In the genomic region with DNA sequence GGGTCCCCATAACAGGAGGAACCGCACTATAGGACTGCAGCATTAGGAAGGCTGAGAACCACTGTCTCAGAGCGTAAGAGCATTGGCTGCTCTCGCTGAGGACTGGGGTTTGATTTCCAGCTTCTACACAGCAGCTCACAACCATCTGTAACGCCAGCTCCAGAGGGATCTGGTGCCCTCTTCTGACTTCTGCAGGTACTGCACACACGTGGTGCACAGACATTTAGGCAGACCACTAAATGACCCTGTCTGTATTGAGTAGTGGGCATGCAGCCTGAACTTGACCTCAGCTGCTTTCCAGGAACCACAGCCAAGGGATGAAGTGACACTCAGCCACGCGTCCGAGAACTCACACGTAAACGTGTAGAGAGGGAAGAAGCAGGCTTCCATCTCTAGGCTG, we compare ENCODE assay signal across 13 mouse cellular contexts. TPM values are rescaled to one million over a fixed set of nuclear protein-coding genes. Genes with fewer than 3 reads are reported as not detected.
DNase-seq lines count a peak whose midpoint lies in the region; ATAC-seq and TF ChIP-seq lines count a peak whose summit lies in the region.
"Had no signal": no experiment of that assay in that cellular context is flagged by ENCODE, and none has a peak within 500 bp of the region (broad histone marks: within the 10 kb centered on the region; RNA-seq: fewer than 3 reads in every experiment).

No protein-coding gene starts in this region.

- no peak for ATAC-seq in forebrain, postnatal 0 days
- no peak for ATAC-seq in forebrain, embryonic 11.5 days (replicated peaks; ENCODE audit: low FRiP score)
- ATAC-seq in lung, postnatal 0 days: no peak
- 0 out of 2 replicates have a peak, but pooled peaks have one; percentile 37 for ATAC-seq in stomach, embryonic 14.5 days (ENCODE audit: insufficient number of reproducible peaks, insufficient read depth, low FRiP score, low read depth)
- ATAC-seq: midbrain, embryonic 16.5 days had no signal

- H3K4me3 ChIP-seq in forebrain, postnatal 0 days (ENCODE audit: low read depth, low read length): no peak overlapping the region
- no peak overlapping the region for H3K4me3 ChIP-seq in forebrain, embryonic 11.5 days (ENCODE audit: low read depth, low read length)
- no peak overlapping the region for H3K4me3 ChIP-seq in lung, postnatal 0 days (ENCODE audit: low read depth, low read length)
- no peak overlapping the region for H3K4me3 ChIP-seq in stomach, embryonic 14.5 days (ENCODE audit: low read depth, low read length)
- H3K4me3 ChIP-seq: hindbrain, embryonic 12.5 days had no signal

- TF ChIP-seq EP300 in lung, postnatal 0 days (IDR thresholded peaks at IDR 0.05): no peak

- no peaks in the 10 kb centered on the region for H3K27me3 ChIP-seq in forebrain, postnatal 0 days (ENCODE audit: insufficient read depth, low read length)
- H3K27me3 ChIP-seq in forebrain, embryonic 11.5 days (ENCODE audit: control insufficient read depth, insufficient read depth, low read length): no peaks in the 10 kb centered on the region
- no peaks in the 10 kb centered on the region for H3K27me3 ChIP-seq in lung, postnatal 0 days (replicated peaks; ENCODE audit: insufficient read depth, low read length)
- no peaks in the 10 kb centered on the region for H3K27me3 ChIP-seq in stomach, embryonic 14.5 days (ENCODE audit: control insufficient read depth, insufficient read depth, low read length)
- H3K27me3 ChIP-seq: hindbrain, embryonic 12.5 days had no signal

- no peaks in the 10 kb centered on the region for H3K4me1 ChIP-seq in forebrain, postnatal 0 days (ENCODE audit: insufficient read depth)
- H3K4me1 ChIP-seq in forebrain, embryonic 11.5 days (replicated peaks; ENCODE audit: control insufficient read depth, insufficient read depth, low read length): no peaks in the 10 kb centered on the region
- H3K4me1 ChIP-seq in lung, postnatal 0 days (ENCODE audit: insufficient read depth, low read depth, low read length): no peaks in the 10 kb centered on the region
- H3K4me1 ChIP-seq in stomach, embryonic 14.5 days (ENCODE audit: control insufficient read depth, insufficient read depth, low read length): no peaks in the 10 kb centered on the region
- H3K4me1 ChIP-seq: hindbrain, embryonic 12.5 days had no signal

- H3K4me2 ChIP-seq in forebrain, postnatal 0 days (ENCODE audit: low read depth): no peak overlapping the region
- no peak overlapping the region for H3K4me2 ChIP-seq in forebrain, embryonic 11.5 days (ENCODE audit: low read depth, low read length, severe bottlenecking)
- H3K4me2 ChIP-seq in lung, postnatal 0 days (replicated peaks; ENCODE audit: low read depth, low read length): no peak overlapping the region
- H3K4me2 ChIP-seq in stomach, embryonic 14.5 days (replicated peaks; ENCODE audit: low read depth, low read length): no peak overlapping the region
- H3K4me2 ChIP-seq: heart, embryonic 11.5 days; hindbrain, embryonic 12.5 days had no signal

- peaks cover 31% of the 10 kb centered on the region for H3K36me3 ChIP-seq in forebrain, postnatal 0 days (ENCODE audit: insufficient read depth)
- H3K36me3 ChIP-seq in forebrain, embryonic 11.5 days (ENCODE audit: control insufficient read depth, insufficient read depth, low read length): peaks cover 4% of the 10 kb centered on the region; the same call in 1 of the 2 replicates
- no peaks in the 10 kb centered on the region for H3K36me3 ChIP-seq in lung, postnatal 0 days (ENCODE audit: insufficient read depth, low read length)
- peaks cover 11% of the 10 kb centered on the region; the same call in 1 of the 2 replicates for H3K36me3 ChIP-seq in stomach, embryonic 14.5 days (ENCODE audit: control insufficient read depth, insufficient read depth, low read length)

- no peak for DNase-seq in forebrain, postnatal 0 days
- DNase-seq in forebrain, embryonic 11.5 days (ENCODE audit: low spot score): no peak
- DNase-seq in lung, postnatal 0 days (ENCODE audit: low spot score): no peak
- no peak for DNase-seq in lung, postnatal 10 days
- DNase-seq in induced T-regulatory cell, adult 2 months (ENCODE audit: low read depth): peak; percentile 18
- no peak for DNase-seq in spleen, adult 18-20 months
- DNase-seq in left cerebral cortex, postnatal 14 days (ENCODE audit: low spot score in 2 of 2): no peak
- DNase-seq: adrenal gland, adult 8-10 months; kidney, postnatal 10 days had no signal

- TF ChIP-seq CTCF in forebrain, postnatal 0 days (IDR thresholded peaks at IDR 0.05; ENCODE audit: low read depth): peak; percentile 34
- peak; percentile 51 for TF ChIP-seq CTCF in lung, postnatal 0 days (IDR thresholded peaks at IDR 0.05)

- no peak overlapping the region for H3K9ac ChIP-seq in forebrain, postnatal 0 days
- H3K9ac ChIP-seq in forebrain, embryonic 11.5 days (ENCODE audit: low read length): no peak overlapping the region
- H3K9ac ChIP-seq in lung, postnatal 0 days (replicated peaks; ENCODE audit: low read depth): no peak overlapping the region
- H3K9ac ChIP-seq in stomach, embryonic 14.5 days (replicated peaks; ENCODE audit: low read depth, low read length): no peak overlapping the region
- H3K9ac ChIP-seq: hindbrain, embryonic 12.5 days had no signal

- no peaks in the 10 kb centered on the region for H3K9me3 ChIP-seq in forebrain, postnatal 0 days (ENCODE audit: low read length)
- no peaks in the 10 kb centered on the region for H3K9me3 ChIP-seq in forebrain, embryonic 11.5 days (ENCODE audit: control insufficient read depth, low read length)
- H3K9me3 ChIP-seq in lung, postnatal 0 days (ENCODE audit: low read length): no peaks in the 10 kb centered on the region
- no peaks in the 10 kb centered on the region for H3K9me3 ChIP-seq in stomach, embryonic 14.5 days (ENCODE audit: control insufficient read depth, low read depth, low read length)
- H3K9me3 ChIP-seq: hindbrain, embryonic 12.5 days had no signal

- H3K27ac ChIP-seq in forebrain, postnatal 0 days (ENCODE audit: low read depth, low read length): no peak overlapping the region
- no peak overlapping the region for H3K27ac ChIP-seq in forebrain, embryonic 11.5 days (ENCODE audit: low read depth, low read length)
- no peak overlapping the region for H3K27ac ChIP-seq in lung, postnatal 0 days (ENCODE audit: low read length)
- no peak overlapping the region for H3K27ac ChIP-seq in stomach, embryonic 14.5 days (ENCODE audit: low read length)
- H3K27ac ChIP-seq: hindbrain, embryonic 12.5 days had no signal

- 99% methylated on average over 10 of the region's 10 CpGs for WGBS in forebrain, postnatal 0 days
- WGBS in forebrain, embryonic 11.5 days: 96% methylated on average over 10 of the region's 10 CpGs
- 90% methylated on average over 10 of the region's 10 CpGs for WGBS in lung, postnatal 0 days
- 92% methylated on average over 10 of the region's 10 CpGs for WGBS in stomach, embryonic 14.5 days

- intact Hi-C loops in left cerebral cortex, postnatal 14 days (cut with DNase I): no loop called here

RNA-seq across cellular contexts. Expression of a gene that starts 17.3 kb away (rescaled TPM):
- total RNA-seq in forebrain, postnatal 0 days (2014; rRNA removed): 70.9 and 72.8 TPM in 2 replicates
- 113 and 127 TPM in 2 replicates for polyA plus RNA-seq in forebrain, postnatal 0 days (2015; fragmentation: Nextera tagmentation; extraction: Ambion mirVana)
- polyA plus RNA-seq in forebrain, embryonic 11.5 days (2014; fragmentation: Nextera tagmentation; extraction: Ambion mirVana): 70.2 and 75.9 TPM in 2 replicates
- polyA plus RNA-seq in lung, postnatal 0 days (2015; fragmentation: Nextera tagmentation; extraction: Ambion mirVana): 27.9 and 32.1 TPM in 2 replicates
- 45.8 and 52.6 TPM in 2 replicates for polyA plus RNA-seq in stomach, embryonic 14.5 days (2014; fragmentation: Nextera tagmentation; extraction: Ambion mirVana)
- 10 to 100 TPM; 46.5 to 51.8 TPM for total RNA-seq in left cerebral cortex, postnatal 14 days (2021)

RNA-seq across cellular contexts. Expression of a gene that starts 36.9 kb away (rescaled TPM):
- 19.5 and 21.8 TPM in 2 replicates for total RNA-seq in forebrain, postnatal 0 days (2014; rRNA removed)
- 10.0 and 10.6 TPM in 2 replicates for polyA plus RNA-seq in forebrain, postnatal 0 days (2015; fragmentation: Nextera tagmentation; extraction: Ambion mirVana)
- polyA plus RNA-seq in forebrain, embryonic 11.5 days (2014; fragmentation: Nextera tagmentation; extraction: Ambion mirVana): 10.0 and 10.4 TPM in 2 replicates
- polyA plus RNA-seq in lung, postnatal 0 days (2015; fragmentation: Nextera tagmentation; extraction: Ambion mirVana): 1.2 and 1.3 TPM in 2 replicates
- 3.6 and 4.6 TPM in 2 replicates for polyA plus RNA-seq in stomach, embryonic 14.5 days (2014; fragmentation: Nextera tagmentation; extraction: Ambion mirVana)
- 10 to 100 TPM; 69.8 to 73.6 TPM for total RNA-seq in left cerebral cortex, postnatal 14 days (2021)
